Mouse (Mus musculus) left cerebral cortex, adult 8-10 months (tissue): ENCODE results near the gene Spata9. TPM values are rescaled to one million over a fixed set of nuclear protein-coding genes. Genes with fewer than 3 reads are reported as not detected.
"Not testable (repeated sequence)": the region's sequence is repeated elsewhere in the genome, so short reads cannot be mapped to it uniquely, and the experiment has no call there.

Experiments
- DNase-seq, 2 experiments: peaks; one replicate each; pipeline ENCODE4 v3.0.0; 2022; ENCODE audit warnings: low spot score in 2 of 2
- total RNA-seq, 4 experiments: library from RNA; stranded (reverse); gene quantifications; 2 replicates each; pipeline ENCODE4 v1.2.4; 2022

Gene Spata9
- total RNA-seq = under 1 TPM in 3 of 4 experiments, not detected in 1; 0.35 to 0.80 (median 0.53) TPM

DNA sequence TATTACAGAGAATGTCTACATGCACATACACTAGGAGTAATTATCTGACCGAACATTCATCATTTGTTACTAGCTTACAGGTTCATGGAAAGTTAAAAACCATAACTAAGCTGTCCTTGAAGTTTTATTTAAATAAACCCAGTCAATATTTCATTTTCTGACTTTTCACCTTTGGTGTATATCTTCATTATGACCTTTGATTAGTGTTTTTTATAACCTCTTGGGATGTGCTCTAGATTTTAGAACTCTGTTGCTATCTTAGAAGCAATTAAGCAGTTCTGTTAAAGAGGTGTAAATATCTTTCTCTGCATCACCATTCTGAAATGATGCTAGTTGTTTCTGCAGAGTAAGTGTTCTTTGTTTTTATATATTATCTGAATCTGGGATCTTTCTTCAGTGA lies at the start of gene Spata9:
TSS of gene Spata9 (plus strand) at position 301 of the 400 bp plus-strand sequence.
- DNase-seq = no peak

DNA sequence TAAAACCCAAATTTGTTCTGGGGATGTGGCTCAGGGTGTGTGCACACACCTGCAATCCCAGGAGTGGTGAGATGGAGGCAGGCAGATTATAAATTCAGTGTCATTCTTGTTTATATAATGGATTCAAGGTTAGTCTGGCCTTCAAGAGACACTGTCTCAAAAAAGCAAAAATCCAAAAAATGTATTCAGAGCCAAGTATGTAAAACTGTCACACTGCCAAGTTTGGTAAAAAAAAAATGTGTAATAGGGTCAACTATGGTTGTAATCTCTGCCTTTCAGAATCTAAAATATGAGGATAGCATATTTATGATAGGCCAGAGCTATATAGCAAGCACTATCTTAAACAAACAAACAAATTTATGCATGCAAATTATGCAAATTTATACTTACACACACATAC lies 39.0 kb upstream of the Spata9 start:
- no peak for DNase-seq

DNA sequence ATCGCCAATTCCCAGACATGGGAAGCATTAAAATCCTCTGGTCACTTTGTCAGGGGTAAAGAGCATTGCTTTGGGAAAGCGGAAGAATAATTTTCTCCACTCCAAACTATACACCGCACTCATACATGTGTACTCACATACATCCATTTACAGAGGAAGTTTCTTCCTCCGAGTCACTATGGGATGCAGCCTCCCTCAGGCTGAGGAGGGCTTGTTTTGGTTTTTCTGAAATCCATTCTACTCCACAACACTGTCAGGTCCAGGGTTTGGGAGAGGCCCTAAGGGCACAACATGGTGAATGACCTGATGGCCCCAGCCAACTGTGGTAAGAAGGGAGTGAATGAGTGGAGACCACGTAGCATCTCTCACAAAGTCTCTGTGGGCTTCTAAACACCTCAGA lies 37.9 kb upstream of the Spata9 start:
- DNase-seq = not testable (repeated sequence)

DNA sequence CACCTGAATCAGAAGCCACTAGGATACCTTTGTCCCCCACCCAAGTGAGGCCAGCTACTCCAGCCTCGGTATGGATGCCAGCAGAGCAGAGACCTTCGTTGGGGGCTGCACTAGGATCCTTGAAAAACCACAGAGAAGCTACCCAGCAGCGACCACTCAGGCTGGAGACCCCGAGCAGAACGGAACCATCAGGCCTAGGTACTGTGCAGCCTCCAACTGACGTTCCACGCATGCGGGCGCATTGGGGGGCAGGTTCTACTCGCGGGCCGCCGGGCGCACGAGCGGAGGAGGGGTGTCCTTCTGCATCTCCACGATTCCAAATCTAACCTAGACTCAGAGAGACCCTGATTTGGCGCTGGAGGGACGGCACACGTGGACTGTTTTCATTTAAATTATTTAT lies 36.9 kb upstream of the Spata9 start:
- DNase-seq = no peak

DNA sequence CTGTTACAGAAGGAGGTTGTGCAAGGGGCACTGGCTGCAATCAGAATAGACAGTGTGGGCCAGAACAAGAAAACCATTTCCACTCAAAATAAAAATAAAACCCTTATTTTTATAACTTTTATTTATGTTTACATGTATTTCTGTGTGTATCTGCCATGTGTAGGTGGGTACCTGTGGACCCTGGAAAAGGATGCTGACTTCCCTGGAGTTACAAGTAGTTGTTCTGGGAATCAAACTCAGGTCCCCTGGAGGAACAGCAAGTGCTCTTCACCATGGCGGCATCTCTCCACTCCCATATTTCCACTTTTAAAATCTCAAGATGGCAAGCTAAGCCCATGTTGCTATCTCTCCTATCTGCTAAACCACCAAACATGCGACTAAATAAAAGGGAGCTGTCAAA lies 36.3 kb upstream of the Spata9 start:
- DNase-seq = no peak

DNA sequence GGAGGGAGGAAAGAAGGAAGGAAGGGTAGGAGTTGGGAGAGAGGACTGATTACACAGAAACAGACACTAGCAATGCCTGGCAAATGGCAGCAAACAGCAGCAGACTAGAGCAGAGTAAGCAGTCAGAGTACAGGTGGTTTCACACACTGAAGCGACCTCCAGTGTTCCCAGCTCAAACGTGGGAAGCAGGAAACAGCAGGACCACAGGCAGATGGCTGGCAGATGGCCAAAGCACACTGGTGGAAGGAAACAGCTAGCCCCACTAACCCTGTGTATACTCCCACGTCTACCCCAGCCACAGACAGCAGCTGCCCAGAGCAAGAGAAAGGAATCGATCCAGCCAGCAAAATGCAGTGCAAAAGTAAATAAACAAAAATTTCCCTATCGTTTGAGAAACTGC lies 35.9 kb upstream of the Spata9 start:
- DNase-seq = peak; percentile 19 to 49

DNA sequence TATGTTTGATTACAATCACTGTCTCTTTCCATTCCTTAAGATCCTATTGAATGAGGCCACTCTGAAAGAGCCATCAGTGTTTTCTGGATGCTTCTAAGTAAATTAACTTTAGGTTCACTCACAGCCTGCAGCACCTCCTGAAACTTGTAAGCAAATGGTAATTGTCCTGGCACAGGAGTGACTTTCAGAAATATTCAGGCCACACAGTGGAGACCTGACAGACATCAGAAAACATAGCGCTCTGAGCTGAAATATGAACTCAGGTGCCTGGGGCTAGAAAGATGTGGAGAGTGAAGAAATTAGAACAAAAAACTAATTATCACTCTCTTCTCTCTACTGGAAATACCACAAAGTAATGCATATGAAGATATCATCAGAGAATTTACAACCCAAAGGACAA lies 33.7 kb upstream of the Spata9 start:
- no peak for DNase-seq

DNA sequence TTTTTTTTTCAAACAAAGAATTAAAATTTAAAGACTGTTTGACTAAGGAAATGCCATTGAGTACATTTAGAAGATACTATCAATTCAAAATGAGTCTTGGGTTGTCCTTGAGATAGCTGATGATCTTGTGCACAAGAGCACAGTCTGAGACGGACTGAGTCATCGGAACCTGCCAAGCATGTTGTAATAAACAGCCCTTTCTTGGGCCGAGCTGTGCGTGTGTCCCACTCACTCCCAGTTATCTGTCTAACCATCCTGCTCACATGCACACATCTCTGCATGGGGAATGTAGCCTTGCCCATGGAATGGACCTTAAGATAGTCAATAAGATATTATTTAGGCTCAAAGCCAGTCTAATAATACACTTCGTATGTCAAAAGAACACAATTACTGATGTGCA lies 28.1 kb upstream of the Spata9 start:
- no peak for DNase-seq

DNA sequence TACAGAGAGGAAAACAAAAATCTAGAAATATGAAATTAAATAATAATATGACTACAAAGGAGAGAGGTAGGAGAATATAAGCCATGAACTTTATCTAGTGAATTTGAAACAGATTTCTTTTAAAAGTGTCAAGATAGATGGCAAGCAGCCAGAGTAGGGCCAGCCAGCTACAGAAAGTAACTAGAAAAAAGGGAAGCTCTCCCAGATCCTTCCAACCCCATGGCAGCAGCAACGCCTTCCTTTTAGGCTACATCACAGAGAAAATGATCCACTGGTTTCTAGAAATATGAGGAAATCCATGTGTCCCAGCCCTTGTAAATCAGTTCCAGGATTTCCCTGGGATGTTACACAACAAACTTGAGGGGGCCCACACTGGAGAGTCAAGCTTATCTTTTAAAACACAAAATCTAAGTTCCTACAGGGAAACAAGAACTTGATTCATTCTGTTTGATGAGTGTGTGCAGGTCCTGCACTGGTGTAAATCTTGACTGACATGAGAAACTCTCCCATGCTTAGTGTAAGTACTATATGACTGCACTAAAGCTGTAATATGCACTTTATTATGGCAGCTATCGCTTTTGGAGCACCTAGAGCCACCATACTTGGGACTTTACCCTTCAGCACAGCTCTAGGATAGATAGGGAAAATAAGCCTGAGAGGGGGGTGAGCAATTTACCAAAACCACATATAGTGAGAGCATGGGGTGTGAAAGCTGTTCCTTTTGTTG lies 26.0 kb upstream of the Spata9 start:
- no peak for DNase-seq

DNA sequence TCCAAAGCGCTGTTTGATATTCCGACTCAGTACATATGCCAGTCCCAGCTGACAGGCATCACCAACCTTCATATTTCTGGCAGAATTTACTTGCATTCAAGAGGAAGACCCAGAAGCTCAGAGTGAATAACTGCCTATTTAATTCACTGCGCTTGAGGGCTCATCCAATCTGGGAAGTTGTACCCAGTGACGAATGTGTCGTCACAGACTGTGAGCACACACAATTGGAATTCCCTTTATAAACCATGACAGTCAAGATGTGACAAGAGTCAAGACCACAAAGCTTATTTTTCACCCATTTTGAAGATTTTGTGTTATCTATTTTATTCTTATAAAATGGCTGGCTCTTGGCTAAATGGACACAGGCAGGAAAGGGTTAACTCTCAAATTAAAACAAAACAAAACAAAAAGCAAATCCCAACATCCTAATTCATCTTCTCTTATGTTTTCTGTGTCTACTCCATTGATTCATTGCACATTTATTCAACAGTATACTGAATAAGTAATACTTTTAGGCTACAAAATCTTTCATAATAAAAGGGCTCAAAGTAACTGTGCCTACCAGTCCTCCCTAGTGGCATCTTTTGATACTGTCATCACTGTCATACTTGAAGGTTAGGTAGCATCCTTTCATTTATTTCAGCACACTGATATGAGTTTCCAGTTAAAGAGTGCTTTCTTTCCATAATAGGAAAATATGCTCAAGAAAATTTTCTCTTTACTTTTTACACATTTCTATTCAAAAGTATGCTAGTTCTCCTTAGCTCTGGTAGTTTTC lies 25.2 kb upstream of the Spata9 start:
- no peak for DNase-seq

DNA sequence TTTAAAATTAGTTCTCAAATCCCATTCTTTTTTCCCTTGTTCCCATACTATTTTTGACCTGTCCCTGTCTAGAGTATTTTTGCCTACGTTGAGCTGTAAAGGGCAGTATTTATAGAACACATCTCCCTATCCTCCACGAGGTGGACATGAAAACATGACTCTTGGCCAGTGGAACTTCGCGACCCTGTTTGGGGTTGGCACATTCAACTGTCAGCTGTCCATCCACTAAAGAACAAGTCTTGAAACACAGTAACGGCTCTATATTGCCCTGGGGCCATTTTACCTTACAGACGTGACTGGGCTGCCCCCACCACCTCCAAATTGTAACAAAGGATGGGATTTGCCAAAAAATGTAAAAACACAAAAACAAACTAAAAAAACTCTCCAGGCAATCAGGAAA lies 24.2 kb upstream of the Spata9 start:
- DNase-seq = no peak

DNA sequence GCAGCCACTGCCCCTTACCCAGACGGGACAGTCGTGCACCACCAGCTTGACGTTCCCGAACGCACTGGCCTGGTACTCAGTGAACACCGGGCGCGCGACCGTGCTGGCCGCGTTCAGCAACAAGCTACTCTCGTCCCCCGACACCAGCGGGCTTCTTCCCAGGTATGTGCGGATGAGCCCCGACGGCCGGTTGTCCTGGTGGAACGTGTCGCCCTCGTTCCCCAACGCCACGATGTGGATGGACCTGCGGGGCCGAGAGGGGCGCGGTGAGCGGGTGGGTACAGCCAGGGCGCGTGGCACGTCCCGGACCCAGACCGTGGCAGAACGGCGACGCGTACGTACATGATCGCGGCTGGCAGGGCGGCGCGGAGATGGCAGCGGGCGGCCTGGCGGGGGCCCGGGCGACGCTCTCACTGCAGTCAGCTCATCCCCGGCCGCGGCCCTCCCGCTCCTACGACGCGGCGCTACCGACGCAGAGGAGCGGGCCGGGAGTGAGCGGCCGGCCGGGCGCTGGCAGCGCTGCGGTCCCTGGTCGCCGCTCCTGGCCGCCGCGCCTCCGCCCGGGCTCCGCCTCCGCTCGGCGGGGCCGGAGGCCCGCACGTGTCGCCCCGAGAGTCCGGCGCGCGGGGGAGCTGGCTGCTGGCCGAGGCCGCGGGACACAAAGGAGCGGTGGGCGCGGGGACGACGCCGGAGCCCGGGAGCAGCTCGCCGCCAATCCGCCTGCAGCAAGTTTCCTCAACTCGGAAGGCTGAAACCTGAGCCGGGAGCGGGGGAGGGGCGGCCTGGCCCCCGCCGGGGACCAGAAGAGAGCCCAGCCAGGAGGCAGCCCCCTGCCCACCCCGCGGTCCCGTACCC lies 23.5 kb upstream of the Spata9 start, which contains the start of gene Rhobtb3:
TSS of gene Rhobtb3 (minus strand) at position 737 of the 855 bp plus-strand sequence.
- peak; percentile 59 to 61 for DNase-seq

DNA sequence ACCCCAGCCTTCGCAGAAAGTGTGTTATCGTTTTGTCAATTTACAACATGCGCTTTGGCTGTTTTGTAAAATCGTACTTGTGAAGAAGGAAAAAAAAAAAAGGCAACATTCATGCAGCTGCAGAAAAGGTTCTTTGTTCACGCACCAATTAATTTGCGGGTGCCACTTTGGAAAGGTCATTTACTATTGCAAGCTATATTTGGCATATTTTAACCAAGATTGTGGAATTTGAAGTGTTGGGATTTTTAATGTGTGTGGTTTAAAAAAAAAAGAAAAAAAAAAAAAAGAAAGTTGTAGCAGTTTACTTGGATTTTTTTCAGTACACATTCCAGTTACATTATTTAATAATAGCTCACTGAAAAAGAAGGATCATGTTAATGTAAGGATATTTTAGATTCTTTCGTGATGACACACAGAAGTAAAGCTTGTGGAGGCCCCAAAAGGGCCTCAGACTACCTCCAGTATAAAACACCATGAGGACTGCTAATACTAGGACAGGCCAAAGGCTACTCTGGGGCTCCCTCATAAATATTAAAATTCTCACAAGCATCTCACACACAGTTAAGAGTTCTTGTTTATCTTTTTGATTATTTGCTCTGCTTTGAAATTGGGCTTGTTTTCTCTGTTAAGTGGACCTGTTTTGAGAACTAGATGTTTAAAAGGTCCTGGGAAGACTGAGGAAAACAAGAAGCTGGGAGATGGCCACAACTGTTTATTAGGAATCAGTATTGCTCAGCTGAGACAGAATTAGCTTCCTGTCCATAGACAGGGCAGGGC lies 22.7 kb upstream of the Spata9 start:
- no peak for DNase-seq

DNA sequence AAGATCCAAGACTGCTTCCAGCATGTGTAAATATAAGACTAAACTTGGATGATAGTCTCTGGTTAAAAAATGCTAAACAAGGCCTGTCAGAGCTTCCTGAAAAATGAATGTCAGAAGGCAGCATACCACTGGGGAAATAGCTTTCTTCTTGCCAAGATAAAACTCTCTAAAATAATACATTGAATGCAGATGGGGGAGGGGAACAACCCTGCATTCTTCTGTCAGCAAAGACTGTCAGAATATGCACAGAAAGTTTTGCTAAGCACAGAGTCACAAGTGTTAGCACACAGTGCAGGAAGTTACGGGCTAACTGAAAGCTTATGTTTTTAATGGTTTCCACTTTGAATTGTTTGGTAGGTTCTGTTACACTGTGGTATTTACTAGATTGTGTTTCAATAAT lies 16.7 kb upstream of the Spata9 start:
- no peak for DNase-seq

DNA sequence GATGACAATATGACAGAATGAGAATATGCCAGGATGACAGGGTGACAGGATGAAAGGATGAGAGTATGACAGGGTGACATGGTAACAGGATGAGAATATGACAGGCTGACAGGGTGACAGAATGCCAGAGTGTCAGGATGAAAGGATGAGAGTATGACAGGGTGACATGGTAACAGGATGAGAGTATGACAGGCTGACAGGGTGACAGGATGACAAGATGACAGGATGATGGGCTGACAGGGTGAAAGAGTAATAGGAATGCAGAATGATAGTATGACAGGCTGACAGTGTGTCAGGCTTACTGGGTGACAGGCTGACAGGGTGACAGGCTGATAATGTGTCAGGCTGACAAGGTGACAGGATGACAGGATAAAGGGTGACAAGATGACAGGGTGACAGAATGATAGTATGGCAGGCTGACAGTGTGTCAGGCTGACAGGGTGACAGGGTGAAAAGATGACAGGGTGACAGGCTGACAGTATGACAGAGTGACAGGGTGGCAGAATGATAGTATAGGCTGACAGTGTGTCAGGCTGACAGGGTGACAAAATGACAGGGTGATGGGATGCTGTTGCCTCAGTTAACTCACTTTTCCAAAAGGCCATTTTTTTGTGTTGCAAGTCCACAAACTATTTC lies 11.5 kb upstream of the Spata9 start:
- DNase-seq = no peak

DNA sequence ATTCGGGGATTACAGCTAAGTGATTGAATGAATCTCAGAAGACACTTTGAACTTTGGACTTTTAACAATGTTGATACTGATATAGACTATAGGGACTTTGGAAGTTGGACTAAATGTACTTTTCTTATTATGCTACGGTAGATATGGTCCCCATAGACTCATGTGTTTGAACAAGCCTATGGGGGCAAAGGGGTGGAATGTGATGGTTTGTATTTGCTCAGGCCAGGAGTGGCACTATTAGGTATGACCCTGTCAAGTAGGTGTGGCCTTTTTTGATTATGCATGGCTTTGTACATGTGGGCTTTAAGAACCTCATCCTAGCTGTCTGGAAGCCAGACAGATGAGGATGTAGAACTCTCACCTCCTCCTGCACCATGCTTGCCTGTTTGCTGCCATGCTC lies 7.5 kb downstream of the Spata9 start:
- no peak for DNase-seq

DNA sequence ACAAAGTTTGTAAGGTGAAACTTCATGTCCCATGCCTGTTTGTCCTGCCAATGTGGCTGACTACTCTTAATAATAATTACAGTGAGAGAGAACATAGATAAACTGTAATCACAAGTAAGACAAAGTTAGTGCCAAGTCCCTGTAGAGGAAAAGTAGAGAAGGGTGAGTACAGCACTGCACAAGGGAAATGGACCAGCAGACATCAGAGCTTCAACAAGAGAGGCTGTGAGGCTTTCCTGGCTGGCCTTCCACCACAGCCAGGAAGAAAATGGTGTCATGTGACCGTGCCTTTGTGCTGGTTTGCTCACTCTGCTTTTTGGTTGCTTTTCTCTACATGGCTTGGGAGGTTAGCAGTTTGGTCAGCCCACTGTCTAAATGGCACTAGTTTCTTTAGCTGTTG lies 8.7 kb downstream of the Spata9 start:
- DNase-seq = no peak

DNA sequence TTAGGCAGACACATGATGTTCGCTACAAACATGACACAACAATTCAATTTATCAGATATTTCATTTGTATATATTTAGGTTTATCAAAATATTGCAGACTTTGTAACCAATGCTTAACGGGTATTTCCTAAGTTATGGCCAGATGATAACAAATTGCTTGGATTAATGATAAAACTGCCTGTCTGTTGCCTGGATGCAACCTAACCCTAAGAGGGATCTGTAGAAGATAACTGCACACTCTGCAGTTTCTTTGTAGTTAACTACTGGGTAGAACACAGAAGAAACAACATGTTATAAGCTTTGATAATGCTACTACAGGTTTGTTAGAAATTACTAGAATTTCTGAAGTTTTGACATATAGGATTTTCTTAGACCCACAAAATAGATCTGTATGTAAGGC lies 9.3 kb downstream of the Spata9 start:
- no peak for DNase-seq

DNA sequence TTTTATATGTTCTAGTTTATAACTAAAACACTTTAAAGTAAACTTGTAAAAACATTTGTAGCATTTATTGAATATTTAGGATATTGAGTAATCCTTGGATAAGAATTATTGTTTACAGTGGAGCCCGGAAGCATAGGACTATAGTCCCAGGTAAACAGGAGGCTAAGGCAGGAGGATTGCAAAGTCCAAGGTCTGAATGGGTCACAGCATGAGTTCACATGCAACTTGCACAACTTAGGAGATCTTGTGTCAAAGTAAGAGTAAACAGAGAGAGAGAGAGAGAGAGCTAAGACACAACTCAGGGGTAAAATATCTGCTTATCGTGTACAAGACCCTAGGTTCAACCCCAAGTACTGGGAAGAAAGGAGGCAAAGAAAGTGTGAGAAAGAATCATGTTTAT lies 9.7 kb downstream of the Spata9 start:
- no peak for DNase-seq

DNA sequence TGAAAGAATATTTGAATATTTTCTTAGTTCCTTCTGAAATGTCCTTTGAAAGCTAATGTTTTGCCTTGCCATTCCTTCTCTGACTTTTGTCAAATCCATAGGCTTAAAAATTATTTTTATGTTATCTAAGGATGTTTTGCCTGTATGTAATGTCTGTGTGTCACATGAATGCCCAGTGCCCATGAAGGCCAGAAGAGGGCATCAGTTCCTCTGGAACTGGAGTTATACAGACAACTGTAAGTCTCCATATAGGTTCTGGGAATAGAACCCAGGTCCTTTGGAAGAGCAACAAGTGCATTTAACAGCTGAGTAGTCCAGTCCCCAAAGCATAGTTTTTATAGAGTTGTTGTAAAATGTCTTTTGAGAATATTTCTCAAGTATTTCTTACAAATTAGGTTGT lies 15.0 kb downstream of the Spata9 start:
- no peak for DNase-seq

DNA sequence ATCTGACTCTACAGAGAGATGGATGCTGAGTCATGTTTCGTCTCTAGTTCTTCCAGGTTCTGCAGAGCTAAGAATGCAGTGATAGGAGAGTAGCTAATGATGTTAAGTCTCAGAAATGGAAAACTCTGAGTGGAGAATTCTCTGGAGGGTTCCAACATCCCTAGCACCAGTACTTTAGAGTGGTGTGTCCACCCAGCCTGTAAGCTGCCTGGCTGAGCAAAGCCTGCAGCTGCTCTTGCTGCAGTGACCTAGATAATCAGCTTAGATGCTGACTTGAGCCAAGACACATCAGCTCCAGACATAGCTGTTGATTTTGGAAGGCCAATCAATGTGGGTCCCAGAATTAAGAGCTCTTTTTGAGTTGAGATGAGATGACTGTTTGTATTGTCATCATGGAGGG lies 21.1 kb downstream of the Spata9 start:
- DNase-seq = peak in 1 of 2 experiments; percentile 25
